ENCODE assay signal across 9 mouse cellular contexts in the genomic region with DNA sequence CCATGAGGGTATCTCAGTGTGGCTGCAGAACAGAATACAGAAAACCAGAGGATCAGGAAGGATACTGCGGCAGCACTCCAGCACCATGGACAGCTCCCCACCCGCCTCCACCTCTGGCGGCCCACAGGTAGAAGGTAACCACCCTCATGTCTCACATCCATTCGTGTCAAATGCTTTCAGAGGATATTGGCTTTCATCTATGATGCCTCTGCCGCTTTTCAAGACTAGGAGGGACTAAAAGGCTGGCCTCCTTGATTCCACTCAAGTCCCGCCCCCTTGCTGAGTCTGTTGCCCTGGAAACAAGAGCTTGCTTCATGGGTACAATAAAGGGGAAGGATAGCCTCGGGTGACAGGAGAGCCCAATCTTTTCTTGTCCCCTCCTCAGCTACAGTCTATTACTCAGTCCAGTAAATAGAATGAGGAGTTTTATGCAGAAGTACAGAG. TPM values are rescaled to one million over a fixed set of nuclear protein-coding genes. Genes with fewer than 3 reads are reported as not detected.
DNase-seq lines count a peak whose midpoint lies in the region; ATAC-seq and TF ChIP-seq lines count a peak whose summit lies in the region.
"Had no signal": no experiment of that assay in that cellular context is flagged by ENCODE, and none has a peak within 500 bp of the region (broad histone marks: within the 10 kb centered on the region; RNA-seq: fewer than 3 reads in every experiment).

No protein-coding gene starts in this region.

- no peak overlapping the region for H3K9ac ChIP-seq in forebrain, postnatal 0 days
- 0 out of 2 replicates have a peak overlapping the region, but pooled peaks have one; percentile 35 for H3K9ac ChIP-seq in neural tube, embryonic 13.5 days
- H3K9ac ChIP-seq in heart, embryonic 11.5 days (ENCODE audit: low read depth, low read length), result no peak overlapping the region

- H3K27ac ChIP-seq in layer of hippocampus, adult 2 months, result no peak overlapping the region
- H3K27ac ChIP-seq in forebrain, postnatal 0 days (ENCODE audit: low read depth, low read length), result no peak overlapping the region; the same call in 1 of the 2 replicates
- no peak overlapping the region for H3K27ac ChIP-seq in limb, embryonic 10.5 days
- H3K27ac ChIP-seq in neural tube, embryonic 13.5 days (replicated peaks), result peak overlapping the region; percentile 73
- H3K27ac ChIP-seq in heart, embryonic 11.5 days (ENCODE audit: low read depth, low read length), result no peak overlapping the region

- H3K4me3 ChIP-seq in layer of hippocampus, adult 2 months, result no peak overlapping the region
- H3K4me3 ChIP-seq in forebrain, postnatal 0 days (ENCODE audit: low read depth, low read length), result no peak overlapping the region
- no peak overlapping the region for H3K4me3 ChIP-seq in limb, embryonic 10.5 days
- no peak overlapping the region for H3K4me3 ChIP-seq in neural tube, embryonic 13.5 days
- no peak overlapping the region for H3K4me3 ChIP-seq in heart, embryonic 11.5 days (ENCODE audit: low read depth, low read length)

- H3K4me2 ChIP-seq in forebrain, postnatal 0 days (ENCODE audit: low read depth), result peak overlapping the region; percentile 25
- H3K4me2 ChIP-seq in neural tube, embryonic 13.5 days, result 0 out of 2 replicates have a peak overlapping the region, but pooled peaks have one; percentile 12
- no peak overlapping the region for H3K4me2 ChIP-seq in heart, embryonic 11.5 days

- 4% methylated on average over 7 of the region's 7 CpGs for WGBS in forebrain, postnatal 0 days
- 11% methylated on average over 7 of the region's 7 CpGs for WGBS in limb, embryonic 10.5 days
- 5% methylated on average over 7 of the region's 7 CpGs for WGBS in neural tube, embryonic 13.5 days
- WGBS in heart, embryonic 11.5 days (ENCODE audit: insufficient replicate concordance), result 12% methylated on average over 7 of the region's 7 CpGs

- H3K36me3 ChIP-seq in forebrain, postnatal 0 days (ENCODE audit: insufficient read depth), result no peaks in the 10 kb centered on the region
- H3K36me3 ChIP-seq in limb, embryonic 10.5 days, result no peaks in the 10 kb centered on the region
- H3K36me3 ChIP-seq in neural tube, embryonic 13.5 days, result no peaks in the 10 kb centered on the region
- H3K36me3 ChIP-seq in heart, embryonic 11.5 days (ENCODE audit: control insufficient read depth, insufficient read depth, low read length), result no peaks in the 10 kb centered on the region

- ATAC-seq in forebrain, postnatal 0 days, result peak; percentile 93
- ATAC-seq in neural tube, embryonic 13.5 days (ENCODE audit: low read depth), result peak; percentile 79
- ATAC-seq in megakaryocyte, adult 5-6 weeks (ENCODE audit: poor library complexity, severe bottlenecking), result no peak
- no peak for ATAC-seq in heart, embryonic 11.5 days (replicated peaks; ENCODE audit: insufficient number of reproducible peaks, low FRiP score, low TSS enrichment)

- H3K27me3 ChIP-seq in forebrain, postnatal 0 days (ENCODE audit: insufficient read depth, low read length), result no peaks in the 10 kb centered on the region
- 0 out of 2 replicates have a peak, but pooled peaks cover under 1% of the 10 kb centered on the region for H3K27me3 ChIP-seq in limb, embryonic 10.5 days (ENCODE audit: low read depth, poor library complexity, severe bottlenecking)
- 0 out of 2 replicates have a peak, but pooled peaks cover 3% of the 10 kb centered on the region for H3K27me3 ChIP-seq in neural tube, embryonic 13.5 days
- peaks cover 3% of the 10 kb centered on the region; the same call in 1 of the 2 replicates for H3K27me3 ChIP-seq in heart, embryonic 11.5 days (ENCODE audit: control insufficient read depth, insufficient read depth, low read length)

- H3K4me1 ChIP-seq in forebrain, postnatal 0 days (ENCODE audit: insufficient read depth), result peaks cover 21% of the 10 kb centered on the region
- peaks cover 5% of the 10 kb centered on the region; the same call in 1 of the 2 replicates for H3K4me1 ChIP-seq in limb, embryonic 10.5 days
- H3K4me1 ChIP-seq in neural tube, embryonic 13.5 days (replicated peaks), result peaks cover 28% of the 10 kb centered on the region
- H3K4me1 ChIP-seq in heart, embryonic 11.5 days (ENCODE audit: control insufficient read depth, insufficient read depth, low read length), result no peaks in the 10 kb centered on the region

- no peaks in the 10 kb centered on the region for H3K9me3 ChIP-seq in forebrain, postnatal 0 days (ENCODE audit: low read length)
- H3K9me3 ChIP-seq in limb, embryonic 10.5 days (replicated peaks), result no peaks in the 10 kb centered on the region
- H3K9me3 ChIP-seq in neural tube, embryonic 13.5 days, result no peaks in the 10 kb centered on the region
- H3K9me3 ChIP-seq in heart, embryonic 11.5 days (replicated peaks; ENCODE audit: control insufficient read depth, low read length), result no peaks in the 10 kb centered on the region

- DNase-seq in layer of hippocampus, adult 2 months (ENCODE audit: low spot score in 2 of 2), result peak; percentile 11 to 12
- no peak for DNase-seq in layer of hippocampus, adult 9-10 months (ENCODE audit: low spot score)
- DNase-seq in adrenal gland, postnatal 25 days, result peak; percentile 63
- peak; percentile 82 for DNase-seq in forebrain, postnatal 0 days
- peak; percentile 83 for DNase-seq in limb, embryonic 10.5 days (ENCODE audit: low spot score)

- TF ChIP-seq CTCF in layer of hippocampus, adult 2 months (conservative IDR thresholded peaks at IDR 0.05), result no peak
- no peak for TF ChIP-seq CTCF in forebrain, postnatal 0 days (IDR thresholded peaks at IDR 0.05; ENCODE audit: low read depth)

RNA-seq across cellular contexts. Expression of gene Vwa5b1, which starts 37.8 kb away (rescaled TPM):
- 1 to 10 TPM; 2.0 to 3.3 TPM for total RNA-seq in layer of hippocampus, adult 2 months (2021)
- not detected in 2 replicates for total RNA-seq in adrenal gland, postnatal 25 days (2021)
- total RNA-seq in forebrain, postnatal 0 days (2014; rRNA removed), result 4.0 and 9.2 TPM in 2 replicates
- polyA plus RNA-seq in forebrain, postnatal 0 days (2015; fragmentation: Nextera tagmentation; extraction: Ambion mirVana), result 0.65 and 1.5 TPM in 2 replicates
- 0.14 and 0.18 TPM in 2 replicates for polyA plus RNA-seq in limb, embryonic 10.5 days (2016; fragmentation: Nextera tagmentation; extraction: Ambion mirVana)
- 0.21 and 0.48 TPM in 2 replicates for polyA plus RNA-seq in neural tube, embryonic 13.5 days (2015; fragmentation: Nextera tagmentation; extraction: Ambion mirVana)
- not detected in 2 replicates for total RNA-seq in megakaryocyte, adult 5-6 weeks (2015)
- not detected in 2 replicates for total RNA-seq in megakaryocyte, adult 5-6 weeks (2017)
- not detected in 2 replicates for polyA plus RNA-seq in heart, embryonic 11.5 days (2014; fragmentation: Nextera tagmentation; extraction: Ambion mirVana)
- total RNA-seq: hematopoietic stem cell, adult 5-6 weeks had no signal

Comparison
In these comparisons a context has a peak if more than half of its experiments do, and no peak if none do; other contexts are left out.
1. ATAC-seq: peak in forebrain, postnatal 0 days (single experiment) and neural tube, embryonic 13.5 days (single experiment); none in megakaryocyte, adult 5-6 weeks (single experiment) and heart, embryonic 11.5 days (single experiment).